Mouse (Mus musculus): Measurements from ENCODE around the gene Slc4a5. TPM values are rescaled to one million over a fixed set of nuclear protein-coding genes. Genes with fewer than 3 reads are reported as not detected.

The Slc4a5 gene
- polyA plus RNA-seq, 1 experiment from 2014 or later: 0.63 TPM

GRCm38 (mm10) chr6:83268144-83269010 lies 48.7 kb downstream of the Slc4a5 start:
- peak; percentile 95 for ATAC-seq
- no peaks in the 10 kb centered on the region for H3K9me3 ChIP-seq (replicated peaks; ENCODE audit: control insufficient read depth, low read length)
- H3K4me2 ChIP-seq (ENCODE audit: low read length): peak overlapping the region; percentile 54
- H3K9ac ChIP-seq (ENCODE audit: low read length): peak overlapping the region; percentile 66
- no peaks in the 10 kb centered on the region for H3K27me3 ChIP-seq (replicated peaks; ENCODE audit: control insufficient read depth, insufficient read depth, low read length)
- peak overlapping the region; percentile 39 for H3K4me3 ChIP-seq (ENCODE audit: low read depth, low read length)
- H3K27ac ChIP-seq (ENCODE audit: low read depth, low read length): peak overlapping the region; percentile 89
- H3K36me3 ChIP-seq (ENCODE audit: control insufficient read depth, insufficient read depth, low read length): no peaks in the 10 kb centered on the region
- H3K4me1 ChIP-seq (ENCODE audit: control insufficient read depth, insufficient read depth, low read length): peaks cover 5% of the 10 kb centered on the region; the same call in 1 of the 2 replicates
- 2% methylated on average over 28 of the region's 28 CpGs for WGBS
- DNase-seq (ENCODE audit: low spot score): peak; percentile 94

GRCm38 (mm10) chr6:83273733-83274132 lies 54.1 kb downstream of the Slc4a5 start:
- DNase-seq (ENCODE audit: low spot score): no peak
- 87% methylated on average over 11 of the region's 11 CpGs for WGBS
- no peaks in the 10 kb centered on the region for H3K36me3 ChIP-seq (ENCODE audit: control insufficient read depth, insufficient read depth, low read length)
- H3K27me3 ChIP-seq (replicated peaks; ENCODE audit: control insufficient read depth, insufficient read depth, low read length): no peaks in the 10 kb centered on the region
- no peaks in the 10 kb centered on the region for H3K4me1 ChIP-seq (ENCODE audit: control insufficient read depth, insufficient read depth, low read length)
- H3K4me3 ChIP-seq (ENCODE audit: low read depth, low read length): no peak overlapping the region
- H3K9me3 ChIP-seq (replicated peaks; ENCODE audit: control insufficient read depth, low read length): 0 out of 2 replicates have a peak, but pooled peaks cover under 1% of the 10 kb centered on the region
- no peak for ATAC-seq
- no peak overlapping the region for H3K9ac ChIP-seq (ENCODE audit: low read length)
- no peak overlapping the region for H3K27ac ChIP-seq (ENCODE audit: low read depth, low read length)
- no peak overlapping the region for H3K4me2 ChIP-seq (ENCODE audit: low read length)

DNA sequence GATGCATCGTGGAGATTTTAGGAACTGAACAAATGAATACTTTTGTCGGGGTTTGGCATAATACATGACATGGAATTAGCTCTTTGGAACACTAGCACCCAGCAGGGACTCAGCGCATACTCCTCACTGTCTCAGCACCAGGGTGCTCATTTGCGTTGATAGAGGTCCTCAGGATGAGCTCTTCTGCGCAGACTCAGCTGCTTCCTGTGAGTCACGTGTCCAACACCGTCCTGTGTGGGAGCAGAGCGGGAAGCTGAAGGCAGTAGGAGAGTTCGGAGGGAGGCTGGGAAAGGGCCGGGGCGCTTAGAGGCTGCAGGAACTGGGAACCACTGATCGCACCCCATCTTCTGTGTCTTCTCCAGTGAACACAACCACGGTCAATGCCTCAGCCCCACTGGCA lies 57.5 kb downstream of the Slc4a5 start:
- WGBS: 71% methylated on average over 13 of the region's 13 CpGs
- H3K9me3 ChIP-seq (replicated peaks; ENCODE audit: control insufficient read depth, low read length): 0 out of 2 replicates have a peak, but pooled peaks cover 2% of the 10 kb centered on the region
- no peaks in the 10 kb centered on the region for H3K27me3 ChIP-seq (replicated peaks; ENCODE audit: control insufficient read depth, insufficient read depth, low read length)
- H3K9ac ChIP-seq (ENCODE audit: low read length): no peak overlapping the region
- no peak for DNase-seq (ENCODE audit: low spot score)
- no peaks in the 10 kb centered on the region for H3K36me3 ChIP-seq (ENCODE audit: control insufficient read depth, insufficient read depth, low read length)
- no peaks in the 10 kb centered on the region for H3K4me1 ChIP-seq (ENCODE audit: control insufficient read depth, insufficient read depth, low read length)
- ATAC-seq: no peak
- no peak overlapping the region for H3K4me3 ChIP-seq (ENCODE audit: low read depth, low read length)
- H3K27ac ChIP-seq (ENCODE audit: low read depth, low read length): no peak overlapping the region
- H3K4me2 ChIP-seq (ENCODE audit: low read length): no peak overlapping the region

DNA sequence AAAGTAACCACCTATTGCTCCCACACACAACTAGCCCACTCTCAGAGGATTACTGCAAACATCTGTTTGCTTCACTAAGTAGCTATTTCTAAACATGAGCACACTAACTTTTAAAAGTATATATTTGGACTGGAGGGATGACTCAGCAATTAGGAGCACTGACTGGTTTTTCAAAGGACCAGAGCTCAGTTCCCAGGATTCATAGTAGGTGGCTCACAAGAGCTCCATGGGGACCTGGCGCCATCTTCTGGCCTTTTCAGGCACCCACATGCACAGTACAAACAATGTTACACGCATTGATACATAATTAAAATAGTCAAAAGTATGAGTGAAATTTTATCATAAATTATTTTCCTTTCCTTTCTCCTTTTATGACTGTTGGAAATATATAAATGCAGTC lies 59.3 kb downstream of the Slc4a5 start:
- peak; percentile 38 for DNase-seq (ENCODE audit: low spot score)
- whole genome bisulfite sequencing: 11% methylated on average over 2 of the region's 2 CpGs
- H3K4me2 ChIP-seq (ENCODE audit: low read length): no peak overlapping the region

DNA sequence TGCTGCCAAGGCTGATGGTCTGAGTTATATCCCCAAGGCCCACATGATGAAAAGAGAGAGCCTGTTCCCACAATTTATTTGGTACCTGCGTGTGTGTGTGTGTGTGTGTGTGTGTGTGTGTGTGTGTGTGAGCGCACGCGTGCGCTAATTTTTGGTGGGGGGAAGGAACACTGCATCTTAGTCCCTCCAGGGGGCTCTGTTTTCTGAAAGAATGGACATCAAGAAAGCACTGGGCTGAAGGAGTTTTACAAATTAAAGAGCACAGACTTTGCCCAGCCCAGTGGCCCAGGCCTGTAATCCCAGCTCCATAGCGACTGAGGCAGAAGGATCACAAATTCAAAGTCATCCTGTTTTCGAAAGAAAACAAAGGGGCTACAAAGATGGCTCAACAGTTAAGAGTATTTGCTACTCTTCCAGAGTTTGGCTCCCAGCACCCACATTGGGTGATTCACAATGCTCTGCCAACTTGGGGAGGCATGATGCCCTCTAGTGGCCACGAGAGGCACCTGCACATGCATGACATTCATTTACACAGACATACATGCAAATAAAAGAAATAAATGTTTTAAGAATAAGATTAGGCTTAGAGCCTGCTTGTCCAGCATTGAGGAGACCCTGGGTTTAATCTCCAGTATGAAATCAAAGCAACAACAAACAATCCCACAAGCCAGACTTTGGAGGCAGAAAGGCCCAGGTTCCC lies 60.8 kb downstream of the Slc4a5 start:
- 82% methylated on average over 8 of the region's 8 CpGs for WGBS
- H3K4me2 ChIP-seq (ENCODE audit: low read length): no peak overlapping the region
- H3K27me3 ChIP-seq (replicated peaks; ENCODE audit: control insufficient read depth, insufficient read depth, low read length): no peaks in the 10 kb centered on the region
- no peaks in the 10 kb centered on the region for H3K4me1 ChIP-seq (ENCODE audit: control insufficient read depth, insufficient read depth, low read length)
- H3K9ac ChIP-seq (ENCODE audit: low read length): no peak overlapping the region
- H3K9me3 ChIP-seq (replicated peaks; ENCODE audit: control insufficient read depth, low read length): 0 out of 2 replicates have a peak, but pooled peaks cover 2% of the 10 kb centered on the region
- DNase-seq (ENCODE audit: low spot score) (peak; percentile 6), ATAC-seq (no peak)
- H3K27ac ChIP-seq (ENCODE audit: low read depth, low read length): no peak overlapping the region
- no peaks in the 10 kb centered on the region for H3K36me3 ChIP-seq (ENCODE audit: control insufficient read depth, insufficient read depth, low read length)
- no peak overlapping the region for H3K4me3 ChIP-seq (ENCODE audit: low read depth, low read length)

More for the DNA sequence above, 59.3 kb downstream of the Slc4a5 start:
- Histone ChIP-seq H3K27ac (ENCODE audit: low read depth, low read length) (no peak overlapping the region), H3K4me3 (ENCODE audit: low read depth, low read length) (no peak overlapping the region), H3K27me3 (replicated peaks; ENCODE audit: control insufficient read depth, insufficient read depth, low read length) (no peaks in the 10 kb centered on the region), H3K9me3 (replicated peaks; ENCODE audit: control insufficient read depth, low read length) (0 out of 2 replicates have a peak, but pooled peaks cover 2% of the 10 kb centered on the region), H3K9ac (ENCODE audit: low read length) (no peak overlapping the region), H3K36me3 (ENCODE audit: control insufficient read depth, insufficient read depth, low read length) (no peaks in the 10 kb centered on the region), H3K4me1 (ENCODE audit: control insufficient read depth, insufficient read depth, low read length) (no peaks in the 10 kb centered on the region)
- no peak for ATAC-seq

GRCm38 (mm10) chr6:83300447-83301229 lies 81.0 kb downstream of the Slc4a5 start:
- Histone ChIP-seq H3K4me1 (ENCODE audit: control insufficient read depth, insufficient read depth, low read length) (no peaks in the 10 kb centered on the region), H3K27ac (ENCODE audit: low read depth, low read length) (no peak overlapping the region), H3K36me3 (ENCODE audit: control insufficient read depth, insufficient read depth, low read length) (peaks cover 10% of the 10 kb centered on the region), H3K4me2 (ENCODE audit: low read length) (no peak overlapping the region), H3K9ac (ENCODE audit: low read length) (no peak overlapping the region), H3K27me3 (replicated peaks; ENCODE audit: control insufficient read depth, insufficient read depth, low read length) (no peaks in the 10 kb centered on the region), H3K9me3 (replicated peaks; ENCODE audit: control insufficient read depth, low read length) (no peaks in the 10 kb centered on the region), H3K4me3 (ENCODE audit: low read depth, low read length) (no peak overlapping the region)
- WGBS: 79% methylated on average over 7 of the region's 7 CpGs
- no peak for ATAC-seq
- no peak for DNase-seq (ENCODE audit: low spot score)

- ATAC-seq (no peak), DNase-seq (ENCODE audit: low spot score) (no peak)
- H3K27ac ChIP-seq (ENCODE audit: low read depth, low read length): no peak overlapping the region
- H3K9me3 ChIP-seq (replicated peaks; ENCODE audit: control insufficient read depth, low read length): no peaks in the 10 kb centered on the region
- peaks cover 17% of the 10 kb centered on the region for H3K36me3 ChIP-seq (ENCODE audit: control insufficient read depth, insufficient read depth, low read length)
- WGBS: 89% methylated on average over 2 of the region's 2 CpGs
- H3K4me3 ChIP-seq (ENCODE audit: low read depth, low read length): no peak overlapping the region
- H3K4me1 ChIP-seq (ENCODE audit: control insufficient read depth, insufficient read depth, low read length): no peaks in the 10 kb centered on the region
- H3K4me2 ChIP-seq (ENCODE audit: low read length): no peak overlapping the region
- H3K9ac ChIP-seq (ENCODE audit: low read length): no peak overlapping the region
- H3K27me3 ChIP-seq (replicated peaks; ENCODE audit: control insufficient read depth, insufficient read depth, low read length): no peaks in the 10 kb centered on the region
These were observed 81.7 kb downstream of the Slc4a5 start for GRCm38 (mm10) chr6:83301294-83301693.

DNA sequence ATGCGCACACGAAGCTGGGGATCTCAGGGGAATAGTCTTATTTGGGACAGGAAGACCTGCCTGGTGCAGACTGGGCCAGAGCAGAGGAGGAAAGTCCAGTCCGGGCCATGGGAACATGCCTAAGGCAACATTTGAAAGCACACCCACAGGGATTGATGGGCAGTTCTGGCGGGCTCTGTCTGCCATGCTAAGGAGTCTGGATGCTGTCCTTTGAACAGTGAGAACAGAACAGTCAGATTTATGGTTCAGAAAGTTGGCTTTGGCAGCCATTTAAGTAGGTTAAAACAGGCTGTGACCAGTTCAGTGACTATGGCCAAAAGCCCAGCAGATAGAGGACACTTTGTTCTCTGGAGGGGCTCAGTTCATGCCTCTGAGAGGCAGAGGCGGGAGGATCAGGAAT lies 82.6 kb downstream of the Slc4a5 start:
- H3K4me2 ChIP-seq (ENCODE audit: low read length): no peak overlapping the region
- H3K4me1 ChIP-seq (ENCODE audit: control insufficient read depth, insufficient read depth, low read length): no peaks in the 10 kb centered on the region
- H3K4me3 ChIP-seq (ENCODE audit: low read depth, low read length): no peak overlapping the region
- no peak overlapping the region for H3K27ac ChIP-seq (ENCODE audit: low read depth, low read length)
- WGBS: 81% methylated on average over 5 of the region's 5 CpGs
- H3K9ac ChIP-seq (ENCODE audit: low read length): no peak overlapping the region
- DNase-seq (ENCODE audit: low spot score): no peak
- no peak for ATAC-seq
- H3K27me3 ChIP-seq (replicated peaks; ENCODE audit: control insufficient read depth, insufficient read depth, low read length): no peaks in the 10 kb centered on the region
- no peaks in the 10 kb centered on the region for H3K9me3 ChIP-seq (replicated peaks; ENCODE audit: control insufficient read depth, low read length)
- peaks cover 26% of the 10 kb centered on the region for H3K36me3 ChIP-seq (ENCODE audit: control insufficient read depth, insufficient read depth, low read length)
